Mouse (Mus musculus) Patski (cell line): ENCODE measurements around the gene Rtp3. TPM values are rescaled to one million over a fixed set of nuclear protein-coding genes. Genes with fewer than 3 reads are reported as not detected.

Source experiments
- ATAC-seq: fragments of 100-300 bp; one replicate; pipeline ENCODE4 v1.8.0; 2021
- CTCF ChIA-PET: fragments of 350-600 bp; sonication (Branson Sonifier 250); formaldehyde crosslinking; loops from one replicate; lab custom pipeline; 2022; ENCODE audit warnings: inconsistent platforms; lab: Charles Lee
- POLR2A ChIA-PET: fragments of 350-600 bp; sonication (Branson Sonifier 250); formaldehyde crosslinking; loops from one replicate; lab custom pipeline; 2022; ENCODE audit warnings: antibody characterized with exemption, inconsistent platforms; lab: Charles Lee
- DNase-seq: peaks from one replicate; pipeline ENCODE4 v3.0.0-alpha.2; 2011; ENCODE audit warnings: low read depth, low spot score
- H3K27me3 ChIP-seq: fragments of 371-371 bp; one replicate; pipeline ENCODE4 v1.5.1; 2021
- CTCF ChIP-seq: fragments of 100-300 bp; IDR thresholded peaks from one replicate; pipeline ENCODE4 v1.5.1; 2021
- in situ Hi-C: fragments of 300-500 bp; cut with MboI; formaldehyde crosslinking; loops from 3 replicates; pipeline ENCODE4 v1.11.1; 2018; ENCODE audit warnings: low pct_unique_long_range_greater_than_20kb, mixed read lengths
- polyA plus RNA-seq: library from polyadenylated mRNA; unstranded; gene quantifications from one replicate; pipeline ENCODE4 v1.2.3, GENCODE M21; 2021

The Rtp3 gene
- 0.04 TPM for polyA plus RNA-seq

- in situ Hi-C loops: no loop called here
- no peak for TF ChIP-seq CTCF
- ATAC-seq (no peak), DNase-seq (no peak)
- POLR2A ChIA-PET: no interaction called here
- CTCF ChIA-PET: no interaction called here
- H3K27me3 ChIP-seq: no peaks in the 10 kb centered on the region
These were observed at the start of gene Rtp3 for GRCm38 (mm10) chr9:110990204-110990603. Gene Rtp3, minus strand, starts transcription at chr9:110990583.

GRCm38 (mm10) chr9:111039966-111040365 lies 49.6 kb upstream of the Rtp3 start:
- H3K27me3 ChIP-seq: no peaks in the 10 kb centered on the region
- ChIA-PET POLR2A (no interaction called here), CTCF (no interaction called here)
- no peak for TF ChIP-seq CTCF
- in situ Hi-C loops: no loop called here
- no peak for ATAC-seq
- DNase-seq: no peak

- TF ChIP-seq CTCF: no peak
- in situ Hi-C loops: no loop called here
These were observed 43.3 kb upstream of the Rtp3 start for GRCm38 (mm10) chr9:111033717-111034116.

GRCm38 (mm10) chr9:111026791-111027190 lies 36.4 kb upstream of the Rtp3 start:
- ChIA-PET CTCF (no interaction called here), POLR2A (no interaction called here)
- DNase-seq: no peak
- TF ChIP-seq CTCF: no peak
- in situ Hi-C loops: no loop called here
- ATAC-seq: no peak
- H3K27me3 ChIP-seq: no peaks in the 10 kb centered on the region

More at GRCm38 (mm10) chr9:111033717-111034116, 43.3 kb upstream of the Rtp3 start:
- ATAC-seq (no peak), DNase-seq (no peak)
- CTCF ChIA-PET: no interaction called here
- POLR2A ChIA-PET: no interaction called here
- H3K27me3 ChIP-seq: no peaks in the 10 kb centered on the region

GRCm38 (mm10) chr9:111019022-111019421 lies 28.6 kb upstream of the Rtp3 start, which contains the start of gene Ltf:
Gene Ltf, plus strand, starts transcription at chr9:111019271.
- no peak for TF ChIP-seq CTCF
- ATAC-seq (no peak), DNase-seq (no peak)
- POLR2A ChIA-PET: no interaction called here
- in situ Hi-C loops: no loop called here
- no peaks in the 10 kb centered on the region for H3K27me3 ChIP-seq
- CTCF ChIA-PET: no interaction called here

GRCm38 (mm10) chr9:111015658-111016057 lies 25.3 kb upstream of the Rtp3 start:
- ChIA-PET CTCF (no interaction called here), POLR2A (no interaction called here)
- H3K27me3 ChIP-seq: no peaks in the 10 kb centered on the region
- TF ChIP-seq CTCF: no peak
- in situ Hi-C loops: no loop called here
- ATAC-seq (no peak), DNase-seq (no peak)

- ChIA-PET POLR2A (interaction anchor here (2.8 kb wide), 1 partner anchor 11 kb away, joined by 12 read pairs; no protein-coding TSS in a partner anchor), CTCF (interaction anchor here (1.3 to 3.8 kb wide), 5 partner anchors 11 to 60 kb away, joined by 3 to 22 read pairs (median 5); no protein-coding TSS in a partner anchor)
- no peaks in the 10 kb centered on the region for H3K27me3 ChIP-seq
- no peak for ATAC-seq
- no peak for DNase-seq
- in situ Hi-C loops: no loop called here
- TF ChIP-seq CTCF: no peak
These were observed 21.7 kb upstream of the Rtp3 start for GRCm38 (mm10) chr9:111012041-111012440.

GRCm38 (mm10) chr9:111011550-111011949 lies 21.2 kb upstream of the Rtp3 start:
- POLR2A ChIA-PET: interaction anchor here (0.6 to 2.8 kb wide), 2 partner anchors 11 to 132 kb away, joined by 3 to 12 read pairs; no protein-coding TSS in a partner anchor
- DNase-seq: no peak
- CTCF ChIA-PET: interaction anchor here (1.3 to 3.8 kb wide), 5 partner anchors 10 to 61 kb away, joined by 3 to 22 read pairs (median 5); no protein-coding TSS in a partner anchor
- ATAC-seq: peak; percentile 36
- in situ Hi-C loops: no loop called here
- H3K27me3 ChIP-seq: no peaks in the 10 kb centered on the region
- TF ChIP-seq CTCF: no peak

- DNase-seq: no peak
- in situ Hi-C loops: no loop called here
- no peak for TF ChIP-seq CTCF
- no peaks in the 10 kb centered on the region for H3K27me3 ChIP-seq
- ATAC-seq: no peak
- ChIA-PET POLR2A (no interaction called here), CTCF (no interaction called here)
These were observed 19.4 kb upstream of the Rtp3 start for GRCm38 (mm10) chr9:111009763-111010162.

GRCm38 (mm10) chr9:111006544-111006943 lies 16.2 kb upstream of the Rtp3 start:
- ATAC-seq: no peak
- ChIA-PET POLR2A (no interaction called here), CTCF (no interaction called here)
- in situ Hi-C loops: no loop called here
- no peaks in the 10 kb centered on the region for H3K27me3 ChIP-seq
- DNase-seq: no peak
- no peak for TF ChIP-seq CTCF

- no peak for ATAC-seq
- CTCF ChIA-PET: interaction anchor here (1.2 to 2.3 kb wide), 2 partner anchors 10 to 33 kb away, joined by 4 to 8 read pairs; no protein-coding TSS in a partner anchor
These were observed 12.9 kb upstream of the Rtp3 start for GRCm38 (mm10) chr9:111003279-111003678.

More at GRCm38 (mm10) chr9:111003279-111003678, 12.9 kb upstream of the Rtp3 start:
- POLR2A ChIA-PET: no interaction called here
- in situ Hi-C loops: no loop called here
- no peak for DNase-seq
- no peaks in the 10 kb centered on the region for H3K27me3 ChIP-seq
- TF ChIP-seq CTCF: no peak
